Mouse (Mus musculus) stomach, adult 2 months (tissue): ENCODE data around the gene Fah. TPM values are rescaled to one million over a fixed set of nuclear protein-coding genes. Genes with fewer than 3 reads are reported as not detected.

Experiments
- polyA plus RNA-seq: library from polyadenylated mRNA; depleted of rRNA; stranded (reverse); fragments of >200 nt; gene quantifications from 2 replicates; pipeline ENCODE4 v1.2.3, GENCODE M21; 2012; rRNA removed

Fah gene
- 12.6 and 13.7 TPM in 2 replicates for polyA plus RNA-seq

DNA sequence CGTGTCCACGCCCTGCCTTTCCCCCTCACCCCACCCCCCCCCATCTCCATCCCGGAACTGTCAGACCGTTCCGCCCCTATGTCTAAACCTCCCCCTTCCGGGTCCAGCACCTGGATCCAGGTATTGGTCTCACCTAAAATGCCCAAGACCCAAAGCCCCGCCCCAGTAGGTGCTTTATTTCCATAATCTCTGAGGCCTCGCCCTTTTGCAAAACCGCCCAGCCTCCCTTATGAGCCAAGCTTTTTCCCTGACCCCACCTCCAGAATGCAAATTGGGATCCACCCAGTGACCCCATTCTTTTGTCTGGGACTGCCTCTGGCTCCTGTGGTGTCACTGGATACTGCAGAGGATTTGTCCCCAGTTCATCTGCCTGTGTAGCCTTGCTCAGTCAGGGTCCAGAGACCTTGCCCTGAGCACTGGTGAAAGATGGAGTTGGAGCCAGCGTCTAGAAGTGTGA is at the start of gene Fah:
Gene Fah (minus strand): TSS at position 430 of the 457 bp plus-strand sequence.

Other genes with a start within 250 kb of the Fah start
- 0.41 and 0.62 TPM in 2 replicates for gene Arnt2, start 196.5 kb downstream of the Fah start, polyA plus RNA-seq
- gene Gm2115, start 77.8 kb downstream of the Fah start, polyA plus RNA-seq = 0.77 and 1.3 TPM in 2 replicates
- 20.1 and 24.4 TPM in 2 replicates for gene Zfand6, start 83.2 kb upstream of the Fah start, polyA plus RNA-seq
- not detected in 2 replicates for gene Olfr291, start 246.8 kb upstream of the Fah start, polyA plus RNA-seq